Mouse (Mus musculus): ENCODE data around the gene Pld6. TPM values are rescaled to one million over a fixed set of nuclear protein-coding genes. Genes with fewer than 3 reads are reported as not detected.

The Pld6 gene
- polyA plus RNA-seq, 1 experiment from 2014 or later: 3.9 TPM

DNA sequence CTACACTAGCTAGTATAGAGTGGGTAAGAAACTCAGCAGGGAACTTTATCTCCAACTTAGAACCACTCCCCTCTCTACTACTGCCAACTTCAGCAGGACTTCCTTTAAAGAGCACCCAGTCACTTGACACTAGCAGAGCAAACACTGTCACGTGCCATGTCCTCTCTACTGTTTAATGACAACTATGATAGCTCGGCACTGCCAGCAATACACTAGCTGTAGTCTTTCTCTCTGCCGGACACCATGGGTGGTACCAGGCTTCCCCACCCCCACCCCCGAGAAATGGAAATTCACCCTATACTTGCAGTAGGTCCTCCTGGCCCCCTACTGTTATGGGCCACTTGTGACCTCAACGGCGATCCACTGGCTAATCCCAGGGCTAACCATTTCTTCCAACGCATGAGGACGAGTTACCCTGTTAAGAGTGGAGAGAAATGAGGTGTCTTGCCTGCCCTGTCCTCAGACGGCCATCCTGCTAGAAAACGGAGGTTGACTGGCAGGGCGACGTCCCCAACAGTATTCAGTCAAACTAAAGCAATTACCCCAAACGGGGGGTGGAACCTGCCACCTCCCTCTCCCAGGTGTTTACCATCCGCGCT, 21.7 kb upstream of the Pld6 start:
- WGBS: under 1% methylated on average over 15 of the region's 15 CpGs
- peak; percentile 77 for ATAC-seq (ENCODE audit: insufficient number of reproducible peaks, low FRiP score)
- H3K9me3 ChIP-seq (replicated peaks): no peaks in the 10 kb centered on the region
- peak overlapping the region; percentile 76 for H3K4me3 ChIP-seq
- H3K9ac ChIP-seq: peak overlapping the region; percentile 92
- H3K27me3 ChIP-seq (replicated peaks): no peaks in the 10 kb centered on the region
- H3K4me2 ChIP-seq: peak overlapping the region; percentile 78
- peaks cover 37% of the 10 kb centered on the region for H3K36me3 ChIP-seq
- peaks cover 15% of the 10 kb centered on the region for H3K4me1 ChIP-seq (replicated peaks)
- H3K27ac ChIP-seq (ENCODE audit: poor library complexity, severe bottlenecking): peak overlapping the region; percentile 98

DNA sequence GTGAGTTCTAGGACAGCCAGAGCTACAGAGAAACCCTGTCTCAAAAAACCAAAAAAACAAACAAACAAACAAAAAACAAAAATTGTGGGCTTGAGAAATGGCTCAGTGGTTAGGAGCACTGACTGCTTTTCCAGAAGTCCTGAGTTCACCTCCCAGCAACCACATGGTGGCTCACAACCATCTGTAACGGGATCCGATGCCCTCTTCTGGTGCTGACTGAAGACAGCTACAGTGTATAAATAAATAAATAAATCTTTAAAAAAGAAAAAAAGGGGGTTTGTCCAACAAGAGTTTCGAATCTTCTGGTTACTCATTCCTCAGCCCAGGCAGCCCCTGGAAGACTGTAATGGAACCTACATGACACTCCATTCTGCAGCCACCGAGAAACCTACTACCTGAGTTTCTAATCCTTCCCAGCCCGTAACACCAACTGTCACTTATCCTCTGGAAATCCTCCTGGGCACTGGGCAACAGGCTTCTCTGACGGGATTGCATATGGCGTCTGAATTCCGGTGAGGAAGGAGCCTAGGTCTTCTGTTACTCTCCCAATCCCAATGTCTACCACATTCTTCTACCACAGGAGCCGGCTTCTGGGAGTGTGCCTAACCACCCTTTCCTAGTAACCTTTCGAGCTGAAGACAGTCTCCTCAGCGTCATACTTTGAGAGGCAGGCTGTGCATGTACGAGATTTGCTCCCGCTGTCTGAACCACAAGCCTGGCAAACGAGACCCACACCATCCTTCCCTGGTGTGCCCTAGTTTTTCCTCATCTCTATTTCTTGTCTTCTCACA, 20.9 kb upstream of the Pld6 start:
- Histone ChIP-seq H3K4me2 (peak overlapping the region; percentile 78), H3K9me3 (replicated peaks) (no peaks in the 10 kb centered on the region), H3K4me3 (peak overlapping the region; percentile 76), H3K4me1 (replicated peaks) (peaks cover 15% of the 10 kb centered on the region), H3K9ac (peak overlapping the region; percentile 92; the same call in 1 of the 2 replicates), H3K27me3 (replicated peaks) (no peaks in the 10 kb centered on the region), H3K27ac (ENCODE audit: poor library complexity, severe bottlenecking) (peak overlapping the region; percentile 98), H3K36me3 (peaks cover 44% of the 10 kb centered on the region)
- WGBS: 65% methylated on average over 14 of the region's 14 CpGs
- no peak for ATAC-seq (ENCODE audit: insufficient number of reproducible peaks, low FRiP score)

DNA sequence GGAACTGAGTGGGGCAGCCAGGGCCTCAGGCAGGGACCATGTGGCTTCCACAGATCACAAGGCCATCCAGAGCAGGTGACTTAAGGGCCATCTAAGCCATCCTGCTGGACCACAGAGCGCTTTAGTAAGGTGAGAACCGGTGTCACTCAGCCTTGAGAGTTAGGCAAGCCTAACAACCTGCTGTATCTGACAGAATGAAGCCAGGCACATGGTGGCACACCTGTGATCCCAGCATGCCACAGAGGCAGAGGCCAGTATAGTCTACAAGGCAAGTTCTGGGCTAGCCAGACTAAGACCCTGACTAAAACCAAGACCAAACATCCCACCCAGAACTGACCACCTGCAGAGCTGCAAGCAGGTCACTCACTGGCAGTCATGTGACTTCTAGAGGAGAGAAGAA, 18.2 kb upstream of the Pld6 start:
- no peak for ATAC-seq (ENCODE audit: insufficient number of reproducible peaks, low FRiP score)
- 87% methylated on average over 2 of the region's 2 CpGs for WGBS
- Histone ChIP-seq H3K27ac (ENCODE audit: poor library complexity, severe bottlenecking) (no peak overlapping the region), H3K36me3 (peaks cover 71% of the 10 kb centered on the region), H3K9me3 (replicated peaks) (no peaks in the 10 kb centered on the region), H3K4me1 (replicated peaks) (peaks cover 8% of the 10 kb centered on the region), H3K27me3 (replicated peaks) (no peaks in the 10 kb centered on the region), H3K4me3 (no peak overlapping the region), H3K9ac (no peak overlapping the region), H3K4me2 (no peak overlapping the region)

DNA sequence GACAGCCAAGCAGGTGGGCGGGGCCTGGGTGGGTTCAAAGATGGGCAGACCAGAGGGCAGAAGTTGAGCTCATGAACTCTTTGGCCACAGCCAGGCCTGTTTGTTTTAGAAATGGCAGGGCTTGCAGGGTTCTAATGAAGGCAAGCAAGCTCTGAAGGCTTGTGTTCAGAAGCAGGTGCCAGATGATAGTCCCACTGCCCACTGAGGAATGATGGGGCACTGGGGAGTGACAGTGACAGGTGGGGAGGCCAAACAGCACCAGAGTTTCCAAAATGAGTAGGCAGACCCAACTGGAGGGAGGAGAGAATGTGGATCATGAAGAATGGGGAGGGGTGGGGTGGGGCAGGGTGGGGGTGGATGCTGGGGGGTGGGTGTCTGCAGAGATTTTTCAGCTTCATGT, 17.8 kb upstream of the Pld6 start:
- ATAC-seq (ENCODE audit: insufficient number of reproducible peaks, low FRiP score): no peak
- Histone ChIP-seq H3K4me2 (no peak overlapping the region), H3K4me1 (replicated peaks) (peaks cover 8% of the 10 kb centered on the region), H3K27me3 (replicated peaks) (no peaks in the 10 kb centered on the region), H3K27ac (ENCODE audit: poor library complexity, severe bottlenecking) (no peak overlapping the region), H3K9me3 (replicated peaks) (no peaks in the 10 kb centered on the region), H3K4me3 (no peak overlapping the region), H3K36me3 (peaks cover 75% of the 10 kb centered on the region), H3K9ac (no peak overlapping the region)
- 83% methylated on average over 1 of the region's 1 CpGs for WGBS

DNA sequence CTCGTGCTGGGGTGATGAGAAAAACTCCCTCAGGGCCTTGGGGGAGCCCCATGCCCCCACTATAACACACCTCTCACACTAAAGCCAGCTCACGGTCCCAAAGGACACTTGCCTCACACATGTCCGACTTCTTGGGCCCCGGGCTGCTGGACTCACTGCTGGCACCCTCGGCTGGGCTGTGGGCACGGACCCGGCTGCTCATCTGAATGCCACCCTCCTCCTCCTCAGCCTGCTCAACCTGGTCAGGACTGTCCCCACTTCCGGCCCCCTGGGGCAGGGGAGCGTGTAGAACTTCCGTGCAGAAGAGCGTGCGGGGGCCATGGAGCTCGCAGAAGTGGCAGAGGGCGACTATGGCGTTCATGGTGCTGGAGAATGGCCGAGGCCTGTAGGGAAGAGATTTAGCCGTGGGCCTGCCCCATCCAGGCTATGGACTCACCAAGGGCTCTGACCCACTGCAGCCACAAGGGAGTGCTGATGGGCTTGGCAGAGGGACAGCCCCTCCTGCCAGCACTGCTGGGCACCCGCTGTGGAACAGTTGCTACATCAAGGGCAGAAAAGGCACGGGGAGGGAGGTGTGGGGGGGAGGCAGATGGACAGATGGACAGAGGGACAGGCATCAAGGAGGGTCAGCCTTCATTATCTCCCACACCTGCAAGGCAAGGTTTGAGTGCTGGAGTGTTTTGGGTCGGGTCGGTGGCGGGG, 17.1 kb upstream of the Pld6 start:
- peaks cover 8% of the 10 kb centered on the region for H3K4me1 ChIP-seq (replicated peaks)
- no peaks in the 10 kb centered on the region for H3K9me3 ChIP-seq (replicated peaks)
- WGBS: 89% methylated on average over 22 of the region's 22 CpGs
- no peak overlapping the region for H3K4me3 ChIP-seq
- H3K27me3 ChIP-seq (replicated peaks): no peaks in the 10 kb centered on the region
- no peak overlapping the region for H3K27ac ChIP-seq (ENCODE audit: poor library complexity, severe bottlenecking)
- no peak overlapping the region for H3K9ac ChIP-seq
- peaks cover 81% of the 10 kb centered on the region for H3K36me3 ChIP-seq
- ATAC-seq (ENCODE audit: insufficient number of reproducible peaks, low FRiP score): no peak
- H3K4me2 ChIP-seq: no peak overlapping the region

DNA sequence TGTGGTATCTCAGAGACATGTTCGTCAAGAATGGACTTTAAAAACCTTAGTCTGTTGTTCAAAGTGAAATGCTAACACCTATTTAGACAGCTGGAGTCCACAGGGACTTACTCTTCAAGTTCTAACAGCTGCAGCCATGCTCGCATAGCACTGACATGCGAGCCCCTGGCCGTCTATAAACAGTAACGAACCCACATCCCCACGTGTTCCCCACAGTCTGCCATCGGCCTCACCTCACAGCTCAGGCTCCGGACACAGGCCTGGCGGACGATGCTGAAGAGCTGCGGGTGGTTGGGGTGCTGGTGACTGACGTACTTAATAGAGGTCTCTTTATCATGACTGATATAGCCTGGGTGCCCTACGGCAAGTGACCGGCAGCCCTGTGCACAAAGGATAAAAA, 16.1 kb upstream of the Pld6 start:
- no peak overlapping the region for H3K4me2 ChIP-seq
- 86% methylated on average over 14 of the region's 14 CpGs for whole genome bisulfite sequencing

DNA sequence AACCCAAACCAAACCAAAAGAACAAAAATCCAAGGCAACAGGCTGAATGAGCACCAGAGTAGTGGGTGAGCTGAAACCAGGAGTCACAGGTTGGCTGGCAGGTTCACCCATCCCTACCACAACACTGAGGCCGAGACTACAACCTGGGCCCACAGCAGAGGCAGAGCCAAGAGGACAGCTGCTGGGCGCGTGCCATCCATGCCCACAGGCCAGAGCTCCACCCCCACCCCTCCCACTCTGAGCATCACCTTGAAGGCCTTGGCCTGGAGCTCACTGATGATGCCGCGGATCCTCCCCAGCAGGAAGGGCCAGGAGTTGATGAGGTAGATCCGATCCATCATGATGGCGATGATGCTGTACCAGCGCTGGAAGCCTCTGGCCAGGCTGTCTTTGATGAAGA, 14.4 kb upstream of the Pld6 start:
- no peak overlapping the region for H3K4me2 ChIP-seq
- no peaks in the 10 kb centered on the region for H3K4me1 ChIP-seq (replicated peaks)
- WGBS: 92% methylated on average over 8 of the region's 8 CpGs
- no peaks in the 10 kb centered on the region for H3K9me3 ChIP-seq (replicated peaks)
- no peak overlapping the region for H3K27ac ChIP-seq (ENCODE audit: poor library complexity, severe bottlenecking)
- no peak overlapping the region for H3K4me3 ChIP-seq
- no peak overlapping the region for H3K9ac ChIP-seq
- peaks cover 96% of the 10 kb centered on the region for H3K36me3 ChIP-seq
- ATAC-seq (ENCODE audit: insufficient number of reproducible peaks, low FRiP score): no peak
- no peaks in the 10 kb centered on the region for H3K27me3 ChIP-seq (replicated peaks)

More for the DNA sequence above, 16.1 kb upstream of the Pld6 start:
- Histone ChIP-seq H3K36me3 (peaks cover 92% of the 10 kb centered on the region), H3K9ac (no peak overlapping the region), H3K4me3 (no peak overlapping the region), H3K27me3 (replicated peaks) (no peaks in the 10 kb centered on the region), H3K4me1 (replicated peaks) (peaks cover 4% of the 10 kb centered on the region), H3K27ac (ENCODE audit: poor library complexity, severe bottlenecking) (no peak overlapping the region), H3K9me3 (replicated peaks) (no peaks in the 10 kb centered on the region)
- ATAC-seq (ENCODE audit: insufficient number of reproducible peaks, low FRiP score): no peak

DNA sequence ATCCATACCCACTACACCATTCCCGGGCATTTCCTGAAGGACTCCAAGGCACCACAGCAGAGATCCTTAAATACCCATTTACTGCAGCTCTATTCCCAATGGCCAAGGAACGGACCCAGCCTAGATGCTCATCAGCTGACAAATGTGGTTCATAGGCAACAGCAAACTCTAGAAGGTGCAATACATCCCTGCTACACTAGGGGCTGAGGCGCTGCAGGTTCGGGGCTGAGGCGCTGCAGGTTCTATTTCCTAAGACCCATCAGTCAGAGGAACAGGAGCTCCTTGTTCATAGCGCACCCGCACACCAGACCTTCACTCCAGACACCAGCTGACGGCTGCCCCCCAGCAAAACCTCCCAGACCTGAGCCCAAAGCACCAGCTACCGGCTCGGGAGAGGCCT, 13.0 kb upstream of the Pld6 start:
- WGBS: 91% methylated on average over 10 of the region's 10 CpGs
- Histone ChIP-seq H3K27me3 (replicated peaks) (no peaks in the 10 kb centered on the region), H3K4me2 (no peak overlapping the region), H3K9ac (no peak overlapping the region), H3K9me3 (replicated peaks) (no peaks in the 10 kb centered on the region), H3K27ac (ENCODE audit: poor library complexity, severe bottlenecking) (no peak overlapping the region), H3K36me3 (peaks cover 96% of the 10 kb centered on the region), H3K4me1 (replicated peaks) (no peaks in the 10 kb centered on the region), H3K4me3 (no peak overlapping the region)
- no peak for ATAC-seq (ENCODE audit: insufficient number of reproducible peaks, low FRiP score)

DNA sequence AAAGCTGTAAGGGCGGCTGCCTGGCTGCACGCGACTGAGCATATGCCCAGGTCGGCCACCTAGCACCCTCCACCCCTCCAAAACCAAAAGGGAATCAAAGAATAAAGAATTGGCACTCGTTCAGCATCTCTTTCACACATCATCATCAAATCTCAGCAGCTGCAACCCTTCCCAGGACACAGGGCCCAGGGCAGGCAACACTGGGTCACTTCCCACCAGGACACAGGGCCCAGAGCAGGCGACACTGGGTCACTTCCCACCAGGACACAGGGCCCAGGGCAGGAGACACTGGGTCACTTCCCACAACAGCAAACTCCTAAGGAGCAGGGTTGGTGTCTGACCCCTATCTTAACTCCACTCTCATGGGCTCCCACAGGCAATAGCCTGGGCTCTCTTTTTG, 5.9 kb upstream of the Pld6 start:
- H3K4me1 ChIP-seq (replicated peaks): no peaks in the 10 kb centered on the region
- H3K9me3 ChIP-seq (replicated peaks): no peaks in the 10 kb centered on the region
- H3K27me3 ChIP-seq (replicated peaks): no peaks in the 10 kb centered on the region
- 90% methylated on average over 6 of the region's 6 CpGs for WGBS
- H3K4me2 ChIP-seq: no peak overlapping the region
- H3K4me3 ChIP-seq: no peak overlapping the region
- no peak overlapping the region for H3K27ac ChIP-seq (ENCODE audit: poor library complexity, severe bottlenecking)
- no peak for ATAC-seq (ENCODE audit: insufficient number of reproducible peaks, low FRiP score)
- H3K9ac ChIP-seq: no peak overlapping the region
- peaks cover 72% of the 10 kb centered on the region for H3K36me3 ChIP-seq

DNA sequence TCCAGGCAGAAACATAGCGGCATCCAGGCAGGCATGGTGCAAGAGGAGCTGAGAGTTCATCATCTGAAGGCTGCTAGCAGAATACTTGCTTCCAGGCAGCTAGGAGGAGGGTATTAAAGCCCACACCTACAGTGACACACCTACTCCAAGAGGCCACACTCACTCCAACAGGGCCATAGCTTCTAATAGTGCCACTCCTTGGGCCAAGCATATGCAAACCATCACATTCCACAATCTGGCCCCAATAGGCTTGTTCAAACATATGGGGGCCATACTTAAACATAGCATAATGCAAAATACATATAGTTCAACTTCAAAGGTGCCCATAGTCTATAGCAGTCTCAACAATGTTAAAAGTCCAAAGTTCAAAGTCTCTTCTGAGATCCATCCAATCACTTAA, 1.9 kb upstream of the Pld6 start:
- H3K9ac ChIP-seq: no peak overlapping the region
- peaks cover 13% of the 10 kb centered on the region for H3K4me1 ChIP-seq (replicated peaks)
- H3K4me3 ChIP-seq: no peak overlapping the region
- peaks cover 31% of the 10 kb centered on the region for H3K36me3 ChIP-seq
- 92% methylated on average over 1 of the region's 1 CpGs for whole genome bisulfite sequencing
- H3K27me3 ChIP-seq (replicated peaks): 0 out of 2 replicates have a peak, but pooled peaks cover 5% of the 10 kb centered on the region
- no peak overlapping the region for H3K4me2 ChIP-seq
- no peak overlapping the region for H3K27ac ChIP-seq (ENCODE audit: poor library complexity, severe bottlenecking)
- no peaks in the 10 kb centered on the region for H3K9me3 ChIP-seq (replicated peaks)
- no peak for ATAC-seq (ENCODE audit: insufficient number of reproducible peaks, low FRiP score)

DNA sequence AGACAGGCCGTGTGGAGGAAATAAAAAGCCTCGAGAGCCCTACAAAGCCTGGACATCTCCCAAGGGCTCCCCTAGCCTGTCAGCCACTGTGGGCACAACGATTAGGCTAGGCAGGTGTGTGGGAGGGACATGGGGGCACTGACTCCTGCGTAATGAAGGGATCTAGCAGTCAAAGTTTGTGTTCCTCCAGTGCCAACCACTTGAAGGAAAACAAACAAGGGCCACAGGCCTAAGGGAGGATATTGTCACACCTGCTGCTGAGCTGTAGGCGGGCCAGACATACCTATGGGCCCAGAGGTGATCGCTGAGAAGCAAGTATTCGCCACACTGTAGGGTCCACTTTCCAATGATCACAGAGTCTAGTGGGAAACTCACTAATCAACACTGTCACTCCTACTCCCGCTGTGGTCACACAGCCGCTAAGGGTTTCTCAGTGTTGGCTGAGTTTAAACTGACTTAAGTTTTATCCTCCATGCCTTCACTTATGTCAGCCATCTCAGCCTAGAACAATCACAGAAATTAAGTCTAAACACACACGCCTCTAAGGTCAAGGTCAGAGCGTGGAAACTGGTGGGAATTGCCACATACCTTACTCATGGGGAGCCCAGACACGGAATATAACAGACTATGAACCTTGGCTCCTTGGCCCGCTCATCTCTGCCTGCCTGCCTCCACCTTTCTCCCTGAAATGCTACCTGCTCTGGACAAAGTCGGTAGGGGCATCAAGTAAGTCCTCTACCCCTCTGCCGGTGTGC, 824 bp downstream of the Pld6 start:
- 47% methylated on average over 15 of the region's 15 CpGs for WGBS
- ATAC-seq (ENCODE audit: insufficient number of reproducible peaks, low FRiP score): 0 out of 2 replicates have a peak, but pooled peaks have one; percentile 1

More for the DNA sequence above, 824 bp downstream of the Pld6 start:
- peak overlapping the region; percentile 72 for H3K9ac ChIP-seq
- H3K27ac ChIP-seq (ENCODE audit: poor library complexity, severe bottlenecking): no peak overlapping the region
- peaks cover 15% of the 10 kb centered on the region for H3K4me1 ChIP-seq (replicated peaks)
- H3K9me3 ChIP-seq (replicated peaks): no peaks in the 10 kb centered on the region
- H3K4me2 ChIP-seq: peak overlapping the region; percentile 90
- peaks cover 6% of the 10 kb centered on the region for H3K36me3 ChIP-seq
- H3K4me3 ChIP-seq: peak overlapping the region; percentile 54
- H3K27me3 ChIP-seq (replicated peaks): 0 out of 2 replicates have a peak, but pooled peaks cover 5% of the 10 kb centered on the region

Measured in heart, embryonic 12.5 days (tissue).